Mouse (Mus musculus): ENCODE measurements around the gene Ufc1. TPM values are rescaled to one million over a fixed set of nuclear protein-coding genes. Genes with fewer than 3 reads are reported as not detected.
"Not testable (repeated sequence)": the region's sequence is repeated elsewhere in the genome, so short reads cannot be mapped to it uniquely, and the experiment has no call there.

Ufc1 gene
- total RNA-seq, 2 experiments from 2014 or later = 104 to 112 TPM

- DNase-seq (ENCODE audit: low spot score in 2 of 2) = no peak
Observed at GRCm38 (mm10) chr1:171248386-171249226, 46.2 kb downstream of the Ufc1 start.

GRCm38 (mm10) chr1:171247916-171248315, 46.9 kb downstream of the Ufc1 start:
- DNase-seq (ENCODE audit: low spot score in 2 of 2) = no peak

- DNase-seq (ENCODE audit: low spot score in 2 of 2) = no peak
Observed at GRCm38 (mm10) chr1:171247453-171247841, 47.4 kb downstream of the Ufc1 start.

GRCm38 (mm10) chr1:171246709-171247452, 47.9 kb downstream of the Ufc1 start:
- peak; percentile 98 for DNase-seq (ENCODE audit: low spot score in 2 of 2)

- no peak for DNase-seq (ENCODE audit: low spot score in 2 of 2)
Observed at GRCm38 (mm10) chr1:171245353-171245752, 49.5 kb downstream of the Ufc1 start.

- not testable (repeated sequence) for DNase-seq (ENCODE audit: low spot score in 2 of 2)
Observed at GRCm38 (mm10) chr1:171241952-171242351, 52.9 kb downstream of the Ufc1 start.

GRCm38 (mm10) chr1:171240911-171241310, 53.9 kb downstream of the Ufc1 start:
- no peak for DNase-seq (ENCODE audit: low spot score in 2 of 2)

- no peak for DNase-seq (ENCODE audit: low spot score in 2 of 2)
Observed at GRCm38 (mm10) chr1:171239992-171240744, 54.7 kb downstream of the Ufc1 start.

Other genes with a start within 250 kb of the Ufc1 start
- gene Fcgr3, start 230.1 kb downstream of the Ufc1 start, total RNA-seq (2021) = 10 to 100 TPM; 11.1 to 13.2 TPM
- gene Cfap126, start 181.1 kb downstream of the Ufc1 start, total RNA-seq (2021) = under 1 TPM in 1 of 2 experiments, not detected in 1; 0.79 TPM
- 100 to 1,000 TPM; 195 to 207 TPM for gene Sdhc, start 144.4 kb downstream of the Ufc1 start, total RNA-seq (2021)
- gene Mpz, start 144.3 kb downstream of the Ufc1 start, total RNA-seq (2021) = not detected
- 100 to 1,000 TPM; 114 to 132 TPM for gene Pcp4l1, start 98.8 kb downstream of the Ufc1 start, total RNA-seq (2021)
- under 1 TPM; 0.12 to 0.14 TPM for gene Nr1i3, start 81.1 kb downstream of the Ufc1 start, total RNA-seq (2021)
- 10 to 100 TPM; 84.2 to 90.5 TPM for gene Tomm40l, start 72.5 kb downstream of the Ufc1 start, total RNA-seq (2021)
- 1 to 10 TPM; 1.8 to 3.1 TPM for gene Apoa2, start 70.0 kb downstream of the Ufc1 start, total RNA-seq (2021)
- 10 to 100 TPM; 13.7 to 14.7 TPM for gene Fcer1g, start 60.7 kb downstream of the Ufc1 start, total RNA-seq (2021)
- gene Adamts4, start 44.6 kb downstream of the Ufc1 start, total RNA-seq (2021) = 1 to 10 TPM; 5.9 to 8.9 TPM
- gene Ndufs2, start 43.6 kb downstream of the Ufc1 start, total RNA-seq (2021) = 100 to 1,000 TPM; 280 to 286 TPM
- 10 to 100 TPM; 64.3 to 71.8 TPM for gene B4galt3, start 24.7 kb downstream of the Ufc1 start, total RNA-seq (2021)
- 10 to 100 TPM; 26.9 to 27.8 TPM for gene Ppox, start 13.8 kb downstream of the Ufc1 start, total RNA-seq (2021)
- 10 to 100 TPM; 54.5 to 63.0 TPM for gene Usp21, start 7.0 kb downstream of the Ufc1 start, total RNA-seq (2021)
- gene Dedd, start 34.1 kb upstream of the Ufc1 start, total RNA-seq (2021) = 10 to 100 TPM; 43.7 to 43.9 TPM
- gene Nit1, start 50.6 kb upstream of the Ufc1 start, total RNA-seq (2021) = 10 to 100 TPM; 43.3 to 47.9 TPM
- 100 to 1,000 TPM; 189 to 191 TPM for gene Pfdn2, start 50.6 kb upstream of the Ufc1 start, total RNA-seq (2021)
- 1 to 10 TPM; 7.1 to 8.0 TPM for gene Klhdc9, start 65.8 kb upstream of the Ufc1 start, total RNA-seq (2021)
- gene Nectin4, start 75.1 kb upstream of the Ufc1 start, total RNA-seq (2021) = 1 to 10 TPM; 3.6 to 4.7 TPM
- gene Arhgap30, start 93.9 kb upstream of the Ufc1 start, total RNA-seq (2021) = 1 to 10 TPM; 2.2 to 2.6 TPM
- gene Usf1, start 116.3 kb upstream of the Ufc1 start, total RNA-seq (2021) = 100 to 1,000 TPM in 1 of 2 experiments, 10 to 100 TPM in 1; 99.0 to 105 TPM
- 1 to 10 TPM; 1.4 to 2.3 TPM for gene Tstd1, start 123.8 kb upstream of the Ufc1 start, total RNA-seq (2021)
- gene F11r, start 142.5 kb upstream of the Ufc1 start, total RNA-seq (2021) = 1 to 10 TPM; 4.5 to 5.4 TPM
- 1 to 10 TPM; 5.7 to 5.8 TPM for gene Alyref2, start 208.5 kb upstream of the Ufc1 start, total RNA-seq (2021)
- not detected for gene Itln1, start 240.3 kb upstream of the Ufc1 start, total RNA-seq (2021)